Mouse (Mus musculus) adrenal gland, adult 8-10 months (tissue): Measurements from ENCODE around the gene Klhdc9. TPM values are rescaled to one million over a fixed set of nuclear protein-coding genes. Genes with fewer than 3 reads are reported as not detected.

Source experiments
- DNase-seq: peaks from one replicate; pipeline ENCODE4 v3.0.0; 2022
- total RNA-seq, 4 experiments: library from RNA; stranded (reverse); gene quantifications; 2 replicates each; pipeline ENCODE4 v1.2.4; 2022

Gene Klhdc9
- total RNA-seq: 10 to 100 TPM in 1 of 4 experiments, 1 to 10 TPM in 3; 1.7 to 13.1 (median 6.2) TPM

DNA sequence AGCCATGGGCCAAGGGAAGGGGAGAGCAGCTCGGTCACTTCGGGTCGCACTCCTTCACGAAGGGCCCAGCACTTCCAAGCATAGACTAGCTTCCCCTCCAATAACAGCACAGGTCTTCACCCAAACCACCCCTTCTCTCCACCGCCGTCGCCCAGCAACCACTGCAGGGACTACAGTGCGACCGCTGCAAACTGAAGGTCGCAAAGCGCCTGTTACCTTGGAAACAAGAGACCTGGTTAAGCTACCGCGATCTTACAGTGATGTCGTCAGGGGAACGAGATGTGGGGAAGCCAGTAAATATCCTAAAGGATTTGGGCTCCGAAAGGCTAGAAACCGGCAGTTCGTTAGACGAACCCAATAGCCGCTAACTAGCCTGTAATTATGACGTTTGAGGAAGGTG lies at the start of gene Klhdc9:
Gene Klhdc9, minus strand, starts transcription at position 143 of the 400 bp plus-strand sequence.
- peak; percentile 90 for DNase-seq

DNA sequence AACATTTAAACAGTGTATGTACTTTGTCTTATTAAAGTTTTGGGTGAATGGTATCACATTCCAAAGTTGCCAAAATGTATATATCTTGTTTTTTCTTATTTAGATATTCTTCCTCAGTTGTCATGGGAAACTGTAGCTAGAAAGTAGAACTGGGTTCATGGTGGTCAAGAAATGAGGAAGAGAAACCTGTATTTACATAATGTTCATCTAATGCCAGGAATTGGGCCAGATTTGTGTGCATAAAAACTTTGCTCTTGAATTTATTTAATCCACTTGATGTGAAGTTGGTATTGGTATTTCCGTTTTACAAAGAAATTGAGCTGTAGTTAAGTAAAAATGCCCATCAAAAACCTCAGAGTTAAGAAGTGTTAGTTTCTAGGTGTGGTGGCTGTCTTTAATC lies 49.6 kb upstream of the Klhdc9 start:
- DNase-seq: no peak

DNA sequence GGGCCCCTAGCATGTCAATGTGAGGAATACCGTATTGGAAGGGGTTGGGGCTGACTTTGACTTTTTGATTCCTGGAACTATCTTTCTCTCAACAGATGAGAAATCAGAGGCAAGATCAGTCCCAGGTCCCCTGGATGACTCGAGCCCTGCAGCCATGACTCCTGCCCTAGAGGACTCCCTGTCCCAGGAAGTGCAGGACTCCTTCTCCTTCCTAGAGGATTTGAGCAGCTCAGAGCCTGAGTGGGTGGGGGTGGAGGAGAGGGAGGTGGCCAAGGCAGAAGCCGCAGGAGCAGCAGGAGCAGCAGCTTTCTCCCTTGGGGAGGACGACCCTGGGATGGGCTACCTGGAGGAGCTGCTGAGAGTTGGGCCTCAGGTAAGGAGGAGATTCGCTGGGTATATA lies 46.7 kb upstream of the Klhdc9 start:
- no peak for DNase-seq

DNA sequence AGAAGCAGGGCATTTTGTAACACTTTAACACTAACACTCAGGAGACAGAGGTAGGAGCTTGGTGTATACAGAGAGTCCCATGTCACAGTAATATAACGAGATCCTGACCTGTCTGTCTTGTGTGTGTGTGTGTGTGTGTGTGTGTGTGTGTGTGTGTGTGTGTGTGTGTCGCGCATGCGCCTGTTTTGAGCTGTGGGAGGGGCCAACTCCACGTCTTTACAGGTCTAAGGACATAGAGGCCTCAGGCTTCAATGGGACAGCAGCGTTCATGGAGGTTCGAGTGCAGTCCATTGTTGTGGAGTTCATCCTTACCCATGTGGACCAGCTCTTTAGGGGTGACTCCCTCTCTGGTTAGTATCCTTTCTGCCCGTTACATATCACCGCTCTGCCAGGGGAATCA lies 42.4 kb upstream of the Klhdc9 start:
- DNase-seq: no peak

DNA sequence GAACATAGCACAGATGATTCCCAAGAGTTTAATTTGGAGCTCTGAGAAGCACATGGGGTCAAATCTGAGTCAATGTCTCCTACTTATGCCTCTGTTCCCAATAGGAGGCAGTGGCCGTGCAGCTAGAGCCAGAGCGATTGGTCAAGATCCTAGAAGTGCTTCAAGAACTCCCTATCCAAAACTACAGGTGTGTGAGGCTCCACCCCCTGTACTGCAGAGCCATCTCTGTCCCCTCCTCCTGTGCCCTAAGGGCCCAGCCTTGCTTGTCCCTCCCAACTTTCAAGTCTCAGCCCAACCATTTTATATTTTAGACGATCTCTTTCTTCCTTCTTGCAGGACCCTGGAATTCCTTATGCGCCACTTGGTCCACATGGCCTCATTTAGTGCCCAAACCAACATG lies 41.2 kb upstream of the Klhdc9 start:
- DNase-seq: no peak

DNA sequence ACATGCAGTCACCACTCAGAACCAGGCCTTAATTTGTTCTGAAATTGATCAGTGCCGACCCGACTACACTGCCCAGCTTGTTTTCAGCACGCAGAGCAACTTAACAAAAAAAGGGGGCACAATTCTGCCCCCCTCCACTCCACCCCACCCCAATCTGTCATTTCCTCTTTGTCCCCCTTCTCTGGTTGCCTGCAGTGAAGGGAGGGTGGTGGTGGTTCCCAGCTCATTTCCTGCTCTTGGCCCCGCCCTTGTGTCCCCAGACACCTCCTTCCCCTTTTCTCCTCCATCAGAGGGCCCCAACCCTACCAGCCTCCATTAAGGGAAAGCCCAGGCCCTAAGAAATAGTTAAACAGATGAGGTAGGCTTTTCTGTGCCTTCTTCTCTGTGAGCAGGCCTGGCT lies 29.5 kb upstream of the Klhdc9 start:
- no peak for DNase-seq

DNA sequence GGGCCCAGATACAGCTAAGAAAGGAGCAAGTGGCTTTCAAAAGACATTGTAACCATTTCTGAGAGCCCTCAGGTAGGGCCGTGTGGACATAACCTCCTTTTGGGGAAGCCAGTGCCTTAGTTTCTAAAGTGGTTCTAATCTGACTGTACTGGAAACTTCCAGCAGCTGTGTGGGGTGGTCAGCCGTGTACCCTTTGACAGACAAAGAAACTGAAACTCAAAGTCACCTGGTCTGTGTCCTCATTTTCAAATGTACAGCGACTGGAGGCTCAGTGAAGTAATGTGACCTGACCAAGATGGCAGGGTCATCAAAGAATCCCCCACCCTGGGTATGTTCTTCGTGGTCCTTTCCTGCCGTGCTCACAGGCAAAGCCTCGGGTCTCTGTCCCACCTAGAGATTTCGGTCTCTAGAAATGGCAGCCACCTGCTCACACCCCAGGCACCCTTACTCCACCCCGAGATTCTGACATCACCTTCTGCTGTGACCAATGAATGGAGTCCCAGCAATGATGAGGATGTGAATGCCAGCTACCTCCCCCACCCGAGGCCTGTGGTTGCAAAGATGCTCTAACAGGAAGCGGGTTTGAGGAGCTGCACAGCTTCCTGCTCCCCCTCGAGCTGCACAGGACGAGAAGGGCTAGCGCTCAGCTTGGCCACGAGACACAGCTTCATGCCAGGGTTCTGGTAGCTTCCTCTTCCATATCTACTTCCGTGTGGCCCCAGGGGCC lies 27.9 kb upstream of the Klhdc9 start, which contains the start of gene Arhgap30:
Gene Arhgap30, plus strand, starts transcription at position 579 of the 727 bp plus-strand sequence.
- DNase-seq: peak; percentile 32

DNA sequence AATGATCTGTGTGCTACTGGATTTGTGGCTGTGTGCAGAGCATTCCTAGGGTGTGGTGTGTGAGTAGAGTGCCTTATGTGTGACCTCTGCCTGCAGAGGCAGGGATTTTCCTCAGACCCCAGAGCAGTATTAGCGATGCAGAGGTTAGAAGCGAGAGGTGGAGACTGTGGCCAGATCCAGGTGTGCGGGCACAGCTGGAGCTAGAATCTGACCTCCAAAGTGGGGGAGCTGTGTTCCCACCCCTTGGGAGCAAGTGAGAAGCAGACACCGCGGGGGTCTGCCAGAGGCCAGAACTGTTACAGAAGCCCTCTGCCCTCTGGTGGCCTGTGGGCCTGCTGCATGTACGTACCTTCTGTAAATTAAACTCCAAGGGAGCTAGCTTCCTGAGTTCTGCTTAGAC lies 26.5 kb upstream of the Klhdc9 start:
- DNase-seq: no peak

DNA sequence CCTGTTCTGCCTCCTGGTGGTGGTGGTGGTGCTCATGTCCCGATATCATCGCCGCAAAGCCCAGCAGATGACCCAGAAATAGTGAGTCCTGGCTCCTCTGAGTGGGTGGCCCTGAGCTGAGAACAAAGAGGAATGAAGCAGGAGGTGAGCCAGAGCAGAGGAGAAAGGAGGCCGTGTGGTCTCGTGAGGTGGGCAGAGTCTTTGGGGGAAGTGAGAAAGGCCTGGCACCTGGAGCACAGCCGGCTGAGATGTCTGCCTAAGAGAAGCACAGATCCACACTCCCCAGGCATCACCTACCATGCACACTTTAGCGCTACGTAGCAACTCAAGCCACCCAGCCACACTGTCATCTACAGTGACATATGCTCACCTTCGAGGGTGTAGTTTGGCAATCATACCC lies 24.6 kb upstream of the Klhdc9 start:
- no peak for DNase-seq

DNA sequence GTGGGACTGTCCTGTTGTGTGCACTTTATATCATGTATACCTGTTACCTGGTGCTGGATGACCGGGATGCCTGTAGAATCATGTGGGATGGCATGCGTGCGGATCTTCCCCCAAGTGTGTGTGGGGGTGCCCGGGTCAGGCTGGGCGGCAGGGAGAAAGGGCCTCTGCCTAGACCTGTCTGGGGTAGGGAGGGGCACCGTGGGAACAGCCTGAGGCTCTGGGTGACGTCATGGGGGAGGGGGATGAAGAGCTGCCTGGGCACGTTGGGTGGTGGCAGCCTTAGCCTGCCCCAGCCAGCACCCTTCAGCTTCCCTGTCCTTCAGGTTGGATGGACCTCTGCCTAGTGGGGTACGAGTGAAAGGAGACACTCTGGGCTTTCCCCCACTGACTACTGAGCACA lies 23.8 kb upstream of the Klhdc9 start:
- DNase-seq: no peak

DNA sequence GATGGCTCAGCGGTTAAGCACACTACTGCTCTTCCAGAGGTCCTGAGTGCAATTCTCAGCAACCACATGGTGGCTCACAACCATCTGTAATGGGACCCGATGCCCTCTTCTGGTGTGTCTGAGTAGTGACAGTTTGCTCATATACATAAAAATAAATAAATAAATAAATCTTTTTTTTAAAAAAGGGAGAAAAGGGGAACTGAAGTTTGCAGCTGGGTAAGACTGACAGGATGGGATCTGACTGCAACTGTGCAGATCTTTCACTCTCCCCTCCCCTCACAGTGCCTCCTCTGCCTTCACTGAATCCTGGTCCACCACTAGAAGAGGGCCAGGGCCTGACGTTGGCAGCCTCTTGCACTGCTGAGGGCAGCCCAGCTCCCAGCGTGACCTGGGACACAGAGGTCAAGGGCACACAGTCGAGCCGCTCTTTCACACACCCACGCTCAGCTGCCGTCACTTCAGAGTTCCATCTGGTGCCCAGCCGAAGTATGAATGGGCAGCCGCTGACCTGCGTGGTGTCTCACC lies 21.6 kb upstream of the Klhdc9 start:
- no peak for DNase-seq

DNA sequence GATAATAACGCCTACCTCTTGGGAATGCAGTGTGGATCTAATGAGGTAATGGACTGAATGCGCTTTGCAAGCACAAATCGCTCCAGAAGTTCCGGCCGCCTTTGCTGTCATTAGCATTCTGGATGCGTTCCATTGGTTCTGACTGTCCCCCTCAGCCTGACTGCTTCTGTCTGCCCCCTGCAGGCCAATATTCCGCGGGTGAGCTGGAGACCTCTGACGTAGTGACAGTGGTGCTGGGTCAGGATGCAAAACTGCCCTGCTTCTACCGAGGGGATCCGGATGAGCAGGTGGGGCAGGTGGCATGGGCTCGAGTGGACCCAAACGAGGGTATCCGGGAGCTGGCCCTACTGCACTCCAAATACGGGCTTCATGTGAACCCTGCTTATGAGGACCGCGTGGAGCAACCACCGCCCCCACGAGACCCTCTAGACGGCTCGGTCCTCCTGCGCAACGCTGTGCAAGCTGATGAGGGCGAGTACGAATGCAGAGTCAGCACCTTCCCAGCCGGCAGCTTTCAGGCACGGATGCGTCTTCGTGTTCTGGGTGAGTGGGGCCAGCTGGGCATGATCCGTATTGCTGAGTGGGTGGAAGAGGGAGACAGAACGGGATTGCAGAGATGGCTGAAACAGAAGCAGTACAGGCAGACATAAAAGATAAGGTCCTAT lies 19.5 kb upstream of the Klhdc9 start:
- DNase-seq: peak; percentile 57

DNA sequence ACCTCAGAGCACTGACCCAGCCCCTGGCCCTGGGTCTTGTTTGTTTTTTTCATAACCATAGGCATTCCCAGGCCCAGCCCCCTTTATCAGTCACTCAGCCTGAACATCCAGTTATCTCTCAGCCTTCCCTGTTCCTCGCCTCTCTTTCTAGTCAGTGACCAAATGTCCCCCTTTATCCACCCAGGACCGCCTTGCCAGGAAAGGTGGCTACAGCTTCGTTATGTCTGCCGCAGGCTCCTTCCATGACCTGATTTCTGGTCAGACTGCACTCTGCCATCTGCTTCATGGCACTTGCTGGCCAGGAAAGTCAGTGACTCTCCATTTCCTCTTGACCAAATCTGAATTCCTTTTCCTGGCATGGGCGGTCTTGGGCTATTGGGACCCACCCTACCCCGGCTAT lies 17.7 kb upstream of the Klhdc9 start:
- no peak for DNase-seq

DNA sequence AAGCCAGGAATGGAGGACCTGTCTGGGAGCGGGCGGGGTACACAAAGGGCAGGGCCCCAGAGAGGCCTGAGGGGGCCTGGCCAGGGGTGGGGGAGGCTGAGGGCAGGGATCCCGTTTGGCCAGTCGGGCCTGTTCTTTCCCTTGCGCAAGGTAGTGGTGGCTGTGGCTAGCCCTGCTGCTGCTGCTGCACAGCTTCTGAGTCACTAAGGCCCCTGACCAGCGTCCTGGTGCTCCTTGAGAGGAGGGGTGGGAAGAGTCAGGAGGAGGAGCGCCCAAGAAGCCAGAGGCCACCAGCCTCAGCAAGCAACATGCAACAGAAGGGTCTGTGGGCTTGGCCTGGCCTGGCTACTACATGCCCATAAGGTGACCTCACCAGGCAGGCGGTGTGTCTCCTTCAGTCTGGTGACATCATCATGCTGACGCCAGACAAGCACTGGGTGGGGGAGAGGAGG lies 15.1 kb upstream of the Klhdc9 start:
- no peak for DNase-seq

DNA sequence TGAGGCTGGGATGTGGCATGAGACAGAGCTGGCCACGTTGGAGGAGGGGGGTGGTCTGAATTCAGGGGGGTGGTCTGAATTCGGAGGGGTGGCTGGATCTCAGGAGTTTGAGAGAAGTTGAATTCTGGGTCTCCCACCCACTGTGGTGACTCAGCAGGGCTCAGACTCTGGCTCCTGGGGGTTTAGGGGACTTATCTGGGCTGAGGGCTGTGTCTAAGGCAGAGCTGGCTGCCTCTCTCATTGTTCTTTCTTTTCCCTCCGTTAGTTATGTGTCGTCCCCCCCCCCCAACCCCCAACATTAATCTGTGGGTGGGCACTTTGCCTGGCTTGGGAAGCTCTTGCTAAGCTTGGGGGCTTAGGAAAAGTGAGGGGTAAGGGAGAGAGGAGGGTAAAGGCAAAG lies 13.3 kb upstream of the Klhdc9 start:
- no peak for DNase-seq

DNA sequence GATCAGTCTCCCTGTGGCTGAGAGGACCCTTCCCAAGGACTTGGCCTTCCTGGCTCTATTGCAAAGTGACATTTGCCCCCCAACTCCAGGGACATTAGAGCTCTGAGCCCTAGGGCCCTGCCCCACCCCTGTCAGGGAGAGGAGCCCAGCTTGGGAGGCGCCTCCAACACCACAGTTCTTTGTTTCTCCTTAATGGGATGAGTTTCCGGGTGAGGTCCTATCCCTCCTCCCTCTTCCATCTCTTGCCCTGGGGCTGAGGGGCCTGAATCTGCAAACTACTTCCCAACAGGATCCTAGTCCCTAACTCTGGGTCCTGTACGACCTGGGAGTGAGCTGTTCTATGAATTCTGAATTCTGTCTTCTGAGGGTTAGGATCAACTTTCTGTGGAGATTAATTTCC lies 12.3 kb upstream of the Klhdc9 start:
- no peak for DNase-seq

DNA sequence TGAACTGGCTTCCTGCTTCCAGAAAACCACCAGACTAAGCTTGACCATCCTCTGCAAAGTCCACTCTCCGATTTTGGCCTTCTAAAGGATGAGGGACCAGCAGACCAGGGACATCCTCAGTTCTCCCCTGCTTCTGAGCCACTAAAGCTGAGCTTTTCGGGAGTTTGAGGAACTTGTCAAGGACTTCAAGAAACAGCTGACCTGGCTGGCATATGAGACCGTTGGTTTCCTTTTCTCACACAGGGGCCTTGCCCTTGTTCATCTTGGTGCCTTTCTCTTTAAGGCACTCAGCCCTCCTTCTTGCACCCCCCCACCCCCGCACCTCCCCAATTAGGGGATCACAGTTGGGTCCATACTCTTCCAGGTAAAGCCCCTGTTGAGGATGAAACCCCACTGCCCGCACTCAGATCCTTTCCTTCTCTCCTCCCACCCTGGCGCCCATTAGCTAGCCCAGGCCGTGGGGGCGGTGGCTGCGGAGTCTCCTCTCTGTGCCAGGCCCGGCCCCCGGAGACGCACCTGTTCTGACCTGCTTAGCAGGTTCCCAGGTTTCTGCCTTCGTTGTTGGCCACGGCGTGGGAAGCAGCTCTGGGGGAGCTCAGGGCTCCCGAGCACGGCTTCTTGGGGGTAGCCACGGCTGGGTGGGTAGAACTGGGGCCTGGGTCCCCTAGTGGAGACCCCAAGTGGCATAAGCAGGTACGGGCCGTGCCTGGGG lies 9.4 kb upstream of the Klhdc9 start, which contains the start of gene Nectin4:
Gene Nectin4, plus strand, starts transcription at position 255 of the 712 bp plus-strand sequence.
- DNase-seq: no peak

DNA sequence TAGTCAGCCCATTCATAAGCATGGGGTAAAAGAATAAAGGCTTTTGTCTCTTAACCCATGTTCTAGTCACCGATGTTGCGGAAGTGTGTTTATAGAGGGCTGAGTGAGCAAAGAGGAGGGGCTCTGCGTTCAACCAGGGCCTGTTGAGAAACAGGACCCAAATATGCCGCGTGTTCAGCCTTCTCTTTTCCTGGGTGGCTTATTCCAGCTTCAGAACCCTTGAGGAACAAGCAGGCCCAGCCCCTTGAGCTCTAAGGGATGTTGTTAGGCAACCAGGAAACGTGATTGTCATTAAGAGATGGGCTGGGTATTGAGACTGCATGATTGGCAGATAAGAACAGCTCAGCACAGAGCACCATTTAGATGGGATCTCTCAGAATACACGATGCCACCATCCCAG lies 5.3 kb upstream of the Klhdc9 start:
- no peak for DNase-seq

DNA sequence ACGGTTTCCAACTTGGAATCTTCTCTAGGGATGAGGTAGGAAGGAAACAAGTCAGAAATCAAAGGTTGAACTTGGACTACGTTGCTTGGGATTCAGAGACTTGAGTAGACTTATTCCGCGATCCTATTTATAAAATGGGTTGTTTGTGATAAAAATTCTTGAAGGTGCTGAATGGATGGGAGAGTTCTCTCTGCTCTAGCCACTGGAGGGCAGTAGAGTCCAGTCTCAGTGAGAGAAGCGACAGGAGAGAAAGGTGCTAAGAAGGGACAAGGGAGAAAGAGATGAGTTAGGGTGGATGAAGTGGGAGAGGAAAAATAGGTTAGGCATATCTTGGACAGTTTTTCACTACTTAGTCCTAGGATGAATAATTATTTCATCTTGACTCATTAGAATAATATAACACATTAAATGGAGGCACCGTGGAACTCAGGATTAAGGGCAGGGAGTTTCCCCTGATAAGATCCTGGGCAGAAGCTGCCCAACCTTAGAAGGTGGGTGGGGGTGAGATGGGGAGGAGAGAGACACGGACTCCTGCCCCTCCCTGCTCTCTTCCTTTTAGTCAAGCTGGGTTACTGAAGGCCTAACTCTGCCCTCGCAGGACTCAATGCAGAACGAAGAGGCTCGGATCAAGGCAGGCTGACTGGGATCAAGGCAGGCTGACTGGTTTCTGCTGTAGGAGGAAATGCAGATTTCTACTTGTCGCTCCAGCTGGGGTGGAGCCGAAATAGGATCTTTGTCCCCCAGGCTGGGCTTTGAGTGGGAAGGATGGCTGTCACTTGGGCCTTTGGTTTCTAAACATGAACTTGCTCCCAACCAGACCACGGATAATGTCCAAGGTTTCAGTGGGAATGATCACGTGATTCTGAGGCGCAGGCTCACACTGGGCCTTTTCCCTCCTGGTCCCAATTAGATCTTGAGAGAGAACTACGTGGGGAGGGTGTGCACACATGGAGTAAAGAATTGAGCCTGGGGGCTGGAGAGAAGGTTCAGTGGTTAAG lies 807 bp upstream of the Klhdc9 start:
- no peak for DNase-seq

DNA sequence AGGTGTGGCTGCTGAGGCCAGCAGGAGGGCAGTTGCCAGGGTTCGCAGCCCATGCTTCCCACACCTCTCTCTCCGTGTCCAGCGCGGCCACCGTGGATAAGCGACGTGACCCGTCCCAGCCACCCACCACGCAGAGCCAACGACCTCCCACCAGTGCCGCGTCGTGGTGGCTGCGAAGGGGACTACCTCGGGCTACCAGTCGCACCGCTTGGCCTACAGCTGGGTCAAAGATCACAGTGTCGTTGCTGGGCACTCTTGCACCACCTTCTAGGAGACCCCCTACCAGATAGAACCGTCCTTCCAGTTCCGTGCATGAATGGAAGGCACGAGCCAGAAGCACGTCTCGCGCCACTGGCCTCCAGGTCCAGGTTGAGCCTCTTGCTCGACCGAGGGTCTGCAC lies 345 bp downstream of the Klhdc9 start:
- DNase-seq: no peak

DNA sequence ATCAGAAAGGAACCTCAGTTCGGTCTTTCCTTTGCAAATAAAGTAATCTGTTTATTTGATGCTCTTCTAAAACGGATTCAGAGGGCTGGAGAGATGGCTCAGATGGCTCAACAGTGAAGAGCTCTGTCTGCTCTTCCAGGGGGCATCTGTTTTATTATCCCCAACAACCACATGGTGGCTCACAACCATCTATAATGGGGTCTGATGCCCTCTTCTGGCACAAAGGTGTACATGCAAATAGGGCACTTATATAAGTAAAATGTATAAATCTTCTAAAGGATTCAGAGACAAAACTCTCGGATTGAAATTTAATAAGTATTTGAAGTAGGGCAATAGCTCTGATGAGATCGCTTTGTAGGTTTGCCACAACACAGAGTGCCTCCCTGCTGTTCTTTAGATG lies 2.2 kb downstream of the Klhdc9 start:
- DNase-seq: no peak

DNA sequence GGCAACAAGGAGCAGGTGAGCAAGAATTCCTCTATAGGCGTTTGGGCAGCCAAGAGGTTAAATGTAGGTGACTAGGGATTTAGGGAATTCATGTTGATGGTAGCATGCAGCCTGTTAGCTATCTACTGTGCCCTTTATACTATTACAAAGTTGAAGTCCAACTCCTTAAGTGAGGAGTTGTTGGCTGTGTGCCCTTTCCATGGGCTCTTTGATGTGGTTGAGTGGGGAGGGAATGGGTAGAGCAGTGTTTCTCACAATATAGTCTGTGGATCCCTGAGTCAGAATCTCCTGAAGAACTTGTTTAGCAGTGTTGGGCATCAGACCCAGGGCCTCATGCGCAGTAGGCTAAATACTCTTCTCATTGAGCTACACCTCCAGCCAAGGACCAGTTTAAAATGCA lies 3.8 kb downstream of the Klhdc9 start:
- DNase-seq: no peak
